Mouse (Mus musculus): ENCODE data around the gene Prss12.

- 0 out of 2 replicates have a peak, but pooled peaks have one; percentile 6 for TF ChIP-seq POLR2A (IDR thresholded peaks at IDR 0.05; ENCODE audit: extremely low read depth, insufficient read depth, low read length)
- TF ChIP-seq CTCF (IDR thresholded peaks at IDR 0.05; ENCODE audit: extremely low read depth, insufficient read depth, low read length) = no peak
These were observed 60.3 kb downstream of the Prss12 start for GRCm38 (mm10) chr3:123506699-123507662.

Data from cortical plate, adult 2 months (tissue).